Mouse (Mus musculus): ENCODE results near the gene Olfr987. TPM values are rescaled to one million over a fixed set of nuclear protein-coding genes. Genes with fewer than 3 reads are reported as not detected.

Olfr987 gene
- not detected in 2 replicates for polyA plus RNA-seq (2012; rRNA removed; ENCODE audit: low replicate concordance)

DNA sequence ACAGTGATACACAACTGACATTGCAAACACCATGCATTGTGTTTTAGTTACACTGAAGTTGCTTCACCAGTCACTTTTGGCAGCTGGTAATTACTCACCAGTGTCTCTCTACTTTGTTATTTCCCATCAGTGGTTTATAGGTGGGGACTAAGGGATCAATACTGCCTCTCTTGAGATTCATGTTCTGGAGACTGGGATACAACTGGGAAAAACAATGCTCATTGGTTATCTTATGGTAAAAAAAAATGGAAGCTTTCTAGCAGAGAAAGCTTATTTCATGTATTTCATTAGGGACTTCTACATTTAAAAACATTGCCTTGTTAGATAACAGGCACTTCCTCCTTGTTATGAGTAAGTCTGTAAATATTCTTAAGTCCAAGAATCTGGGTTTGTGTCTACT is at the start of gene Olfr987:
TSS of gene Olfr987 (minus strand) at position 101 of the 400 bp plus-strand sequence.

GRCm38 (mm10) chr2:85363127-85363526 is 24.0 kb upstream of the Olfr987 start, which contains the start of gene Olfr988:
TSS of gene Olfr988 (minus strand) at chr2:85363227.

Other genes with a start within 250 kb of the Olfr987 start
- gene Aplnr, start 203.1 kb downstream of the Olfr987 start, polyA plus RNA-seq (2012; rRNA removed; ENCODE audit: low replicate concordance): 3.1 and 3.2 TPM in 2 replicates
- gene Lrrc55, start 142.1 kb downstream of the Olfr987 start, polyA plus RNA-seq (2012; rRNA removed; ENCODE audit: low replicate concordance): 0.27 and 0.79 TPM in 2 replicates
- gene Olfr988, start 23.9 kb upstream of the Olfr987 start, polyA plus RNA-seq (2012; rRNA removed; ENCODE audit: low replicate concordance): not detected in 2 replicates
- not detected in 2 replicates for gene Olfr992, start 70.2 kb upstream of the Olfr987 start, polyA plus RNA-seq (2012; rRNA removed; ENCODE audit: low replicate concordance)
- gene Olfr993, start 75.6 kb upstream of the Olfr987 start, polyA plus RNA-seq (2012; rRNA removed; ENCODE audit: low replicate concordance): not detected in 2 replicates
- gene Olfr994, start 97.1 kb upstream of the Olfr987 start, polyA plus RNA-seq (2012; rRNA removed; ENCODE audit: low replicate concordance): not detected in 2 replicates
- not detected in 2 replicates for gene Olfr995, start 104.3 kb upstream of the Olfr987 start, polyA plus RNA-seq (2012; rRNA removed; ENCODE audit: low replicate concordance)
- gene 4833423E24Rik, start 179.7 kb upstream of the Olfr987 start, polyA plus RNA-seq (2012; rRNA removed; ENCODE audit: low replicate concordance): not detected in 2 replicates
- not detected in 2 replicates for gene Olfr996, start 239.9 kb upstream of the Olfr987 start, polyA plus RNA-seq (2012; rRNA removed; ENCODE audit: low replicate concordance)
- gene Olfr998, start 249.6 kb upstream of the Olfr987 start, polyA plus RNA-seq (2012; rRNA removed; ENCODE audit: low replicate concordance): not detected in 2 replicates

Data from duodenum, adult 2 months (tissue).